Mouse (Mus musculus): Measurements from ENCODE around the gene Rps6kc1.
"Not testable (repeated sequence)": the region's sequence is repeated elsewhere in the genome, so short reads cannot be mapped to it uniquely, and the experiment has no call there.

Rps6kc1 gene

GRCm38 (mm10) chr1:190911415-190912123 lies at the start of gene Rps6kc1:
TSS of gene Rps6kc1 (minus strand) at chr1:190911770.
- peak; percentile 91 for DNase-seq (ENCODE audit: low read depth, low spot score)

GRCm38 (mm10) chr1:190958821-190959220 lies 47.3 kb upstream of the Rps6kc1 start:
- no peak for DNase-seq (ENCODE audit: low read depth, low spot score)

DNA sequence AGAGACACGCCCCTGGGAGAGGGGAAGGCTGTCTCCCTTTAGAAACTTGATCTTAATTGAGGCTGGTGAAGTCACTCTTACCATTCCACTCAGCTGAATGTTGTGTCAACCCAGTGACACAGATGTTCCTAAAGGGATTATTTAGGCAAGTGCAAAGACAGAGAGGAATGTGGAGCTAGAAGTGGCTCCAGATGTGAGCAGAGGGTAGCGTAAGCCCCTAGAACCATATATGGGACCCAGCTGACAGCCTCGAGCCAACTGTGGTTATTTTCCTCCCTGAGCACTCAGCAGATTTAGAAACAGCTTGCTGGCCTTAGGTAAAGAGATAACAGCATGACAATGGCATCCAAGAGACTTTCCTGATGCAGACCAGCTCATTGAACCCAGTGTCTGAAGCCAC lies 41.4 kb upstream of the Rps6kc1 start:
- no peak for DNase-seq (ENCODE audit: low read depth, low spot score)

DNA sequence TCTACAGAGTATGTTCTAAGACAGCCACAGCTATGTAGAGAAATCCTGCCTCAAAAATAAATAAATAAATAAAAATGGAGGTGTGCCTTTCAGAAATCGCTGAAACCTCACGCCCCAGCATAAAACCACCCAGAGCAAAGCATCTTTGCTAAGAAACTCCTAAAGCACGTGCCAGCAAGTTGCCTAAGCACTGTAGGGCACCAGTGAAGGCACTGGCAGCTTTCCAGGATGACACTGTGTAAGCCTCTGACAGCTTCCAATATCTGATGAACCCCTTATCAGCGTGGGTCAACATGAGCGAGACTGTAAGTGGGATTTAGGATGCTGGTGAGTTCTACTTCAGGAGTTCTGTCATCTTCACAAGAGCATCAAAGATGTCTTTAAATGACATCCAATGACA lies 39.4 kb upstream of the Rps6kc1 start:
- DNase-seq (ENCODE audit: low read depth, low spot score) = no peak

GRCm38 (mm10) chr1:190948846-190949245 lies 37.3 kb upstream of the Rps6kc1 start:
- peak; percentile 57 for DNase-seq (ENCODE audit: low read depth, low spot score)

DNA sequence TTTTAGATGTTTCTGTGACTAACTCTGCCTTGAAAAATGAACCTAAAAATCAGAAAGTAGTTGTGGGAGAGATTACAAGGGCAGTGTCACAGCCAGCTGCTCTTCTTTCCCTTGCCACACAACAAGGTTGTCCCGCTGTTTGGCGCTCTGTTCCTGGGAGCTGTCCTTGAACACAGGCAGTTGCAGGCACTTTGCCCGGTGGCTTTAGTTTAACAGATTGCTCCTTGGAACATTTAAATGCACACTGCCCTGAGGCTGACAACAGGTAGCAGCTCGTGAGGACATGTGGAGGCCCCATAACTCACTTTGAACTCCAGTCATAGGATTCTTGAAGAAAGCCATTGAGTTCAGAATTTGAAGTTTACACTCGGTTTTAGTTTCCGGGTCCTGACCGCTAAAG lies 36.9 kb upstream of the Rps6kc1 start:
- DNase-seq (ENCODE audit: low read depth, low spot score) = peak; percentile 36

GRCm38 (mm10) chr1:190947986-190948385 lies 36.4 kb upstream of the Rps6kc1 start:
- DNase-seq (ENCODE audit: low read depth, low spot score) = no peak

DNA sequence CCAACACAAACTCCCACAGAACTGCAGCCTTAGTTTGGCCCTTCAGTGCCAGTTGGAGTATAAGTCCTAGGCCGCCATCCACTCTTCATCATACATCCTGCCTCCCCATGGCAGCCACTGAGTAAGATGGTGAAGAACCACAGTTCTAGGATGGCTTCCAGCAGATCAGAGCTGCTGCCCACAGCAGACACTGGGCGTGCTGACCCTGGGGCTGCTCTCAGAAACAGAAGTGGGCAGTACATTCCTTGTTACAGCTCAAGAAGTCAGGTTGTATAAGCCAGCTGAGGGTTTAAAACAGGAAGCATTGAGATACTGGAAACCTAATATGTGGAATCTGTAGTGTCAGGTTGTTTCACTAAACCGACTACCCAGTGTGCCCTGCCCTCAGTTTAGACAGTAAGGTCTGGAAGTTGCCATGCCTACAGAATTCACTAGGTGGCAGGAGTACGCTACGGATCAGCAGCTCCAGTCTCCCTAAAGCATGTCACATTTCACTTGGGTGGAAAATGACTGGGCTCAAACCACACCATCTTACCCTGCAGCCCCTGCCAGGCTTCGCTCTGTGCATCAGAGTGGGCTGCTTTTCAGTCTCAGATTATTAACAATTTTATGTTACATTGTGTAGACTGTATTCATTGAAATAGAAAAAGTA lies 32.7 kb upstream of the Rps6kc1 start:
- peak; percentile 77 for DNase-seq (ENCODE audit: low read depth, low spot score)

- no peak for DNase-seq (ENCODE audit: low read depth, low spot score)
Measured at GRCm38 (mm10) chr1:190939803-190940202, 28.2 kb upstream of the Rps6kc1 start.

GRCm38 (mm10) chr1:190930181-190930580 lies 18.6 kb upstream of the Rps6kc1 start:
- DNase-seq (ENCODE audit: low read depth, low spot score) = no peak

GRCm38 (mm10) chr1:190929010-190929695 lies 17.6 kb upstream of the Rps6kc1 start:
- peak; percentile 57 for DNase-seq (ENCODE audit: low read depth, low spot score)

GRCm38 (mm10) chr1:190928370-190929009 lies 16.9 kb upstream of the Rps6kc1 start:
- DNase-seq (ENCODE audit: low read depth, low spot score) = peak; percentile 99

- DNase-seq (ENCODE audit: low read depth, low spot score) = no peak
Measured at GRCm38 (mm10) chr1:190927751-190928369, 16.3 kb upstream of the Rps6kc1 start.

DNA sequence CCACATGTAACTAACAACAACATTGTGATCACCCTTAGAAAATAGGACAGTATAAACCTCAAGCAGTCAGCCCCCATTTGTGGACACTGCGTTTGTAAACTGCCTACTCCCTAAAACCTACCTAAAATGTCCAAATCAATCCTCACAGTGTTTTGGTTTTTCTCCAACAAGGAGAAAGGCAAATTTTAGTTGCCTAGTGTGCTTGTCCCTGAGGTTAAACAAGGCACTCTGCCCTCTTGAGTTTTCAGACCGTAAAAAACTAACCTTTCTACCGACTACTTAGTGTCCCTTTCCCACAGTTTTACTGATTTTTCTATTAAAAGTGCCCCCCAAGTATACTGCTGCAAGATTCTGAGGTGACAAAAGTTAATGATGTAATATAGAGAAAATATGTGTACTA lies 15.7 kb upstream of the Rps6kc1 start:
- DNase-seq (ENCODE audit: low read depth, low spot score) = no peak

DNA sequence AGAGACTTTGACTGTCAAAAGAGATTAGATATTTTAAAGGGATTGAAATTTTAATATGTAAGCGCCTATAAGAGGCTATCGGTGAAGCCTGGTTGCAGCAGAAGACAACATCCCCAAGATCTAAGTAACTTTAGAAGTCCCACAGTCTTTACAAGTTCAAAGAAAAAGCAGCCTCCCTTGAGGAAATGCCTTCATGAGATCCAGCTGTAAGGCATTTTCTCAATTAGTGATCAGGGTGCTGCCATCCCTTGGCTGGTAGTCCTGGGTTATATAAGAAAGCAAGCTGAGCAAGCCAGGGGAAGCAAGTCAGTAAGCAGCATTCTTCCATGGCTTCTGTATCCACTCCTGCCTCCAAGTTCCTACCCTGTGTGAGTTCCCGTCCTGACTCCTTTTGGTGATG lies 13.2 kb upstream of the Rps6kc1 start, which contains the start of gene Angel2:
Angel2 (plus strand) TSS at position 301 of the 400 bp plus-strand sequence.
- not testable (repeated sequence) for DNase-seq (ENCODE audit: low read depth, low spot score)

GRCm38 (mm10) chr1:190919725-190920469 lies 8.3 kb upstream of the Rps6kc1 start:
- DNase-seq (ENCODE audit: low read depth, low spot score) = no peak

DNA sequence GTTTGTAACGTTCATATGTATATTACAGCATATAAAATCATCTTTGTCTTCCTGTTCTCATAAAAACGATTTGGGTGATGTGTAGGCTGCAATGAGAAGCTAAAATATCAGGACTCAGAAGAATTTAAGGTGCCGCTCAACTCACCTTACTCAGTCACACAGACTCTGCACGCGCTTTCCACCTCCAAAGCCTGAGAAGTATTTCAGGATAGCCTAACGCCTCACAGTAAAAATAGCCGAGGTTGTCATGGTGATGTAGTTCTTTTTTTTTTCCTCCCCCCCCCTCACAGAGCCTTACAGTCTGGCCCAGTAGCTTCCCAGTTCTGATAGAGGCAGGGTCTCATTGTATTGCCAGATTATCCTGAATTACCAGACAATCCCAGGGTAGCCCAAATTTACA lies 7.4 kb upstream of the Rps6kc1 start:
- no peak for DNase-seq (ENCODE audit: low read depth, low spot score)

DNA sequence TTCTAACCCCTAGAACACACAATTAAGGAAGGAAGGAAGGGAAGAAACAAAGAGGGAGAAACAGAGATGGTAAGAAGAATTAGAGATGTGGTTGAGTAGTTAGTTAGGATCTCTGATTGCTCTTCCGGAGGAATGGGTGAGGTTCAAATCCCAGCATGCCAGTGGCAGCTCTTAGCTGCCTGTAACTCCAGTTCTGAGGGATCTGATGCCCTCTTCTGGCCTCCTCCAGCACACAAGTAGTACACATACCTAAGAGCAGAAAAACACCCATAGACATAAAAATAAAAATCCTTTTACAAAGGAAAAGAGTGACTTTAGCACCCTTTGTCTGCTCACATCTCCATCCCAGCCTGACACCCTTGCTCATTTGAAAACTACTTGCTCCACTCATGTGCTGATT lies 1.1 kb upstream of the Rps6kc1 start:
- DNase-seq (ENCODE audit: low read depth, low spot score) = peak; percentile 50

DNA sequence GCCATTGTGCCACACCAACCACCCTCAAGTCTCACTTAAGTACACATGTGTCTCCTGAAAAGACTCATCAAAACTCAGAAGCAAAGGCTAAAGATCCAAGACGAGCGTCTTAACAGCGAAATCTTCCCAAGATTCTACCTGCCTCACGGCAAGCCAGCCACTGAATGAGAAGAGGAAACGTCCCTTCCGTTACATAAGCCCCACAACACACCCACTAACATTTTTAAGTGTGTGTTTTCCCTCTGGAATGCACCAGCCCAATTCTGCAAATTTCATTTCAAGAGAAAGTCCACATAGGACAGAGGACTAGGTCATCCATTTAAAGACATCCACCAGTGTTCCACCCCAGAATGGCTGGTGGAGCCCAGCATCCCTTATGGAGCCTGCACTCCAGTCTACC lies 734 bp downstream of the Rps6kc1 start:
- DNase-seq (ENCODE audit: low read depth, low spot score) = no peak

DNA sequence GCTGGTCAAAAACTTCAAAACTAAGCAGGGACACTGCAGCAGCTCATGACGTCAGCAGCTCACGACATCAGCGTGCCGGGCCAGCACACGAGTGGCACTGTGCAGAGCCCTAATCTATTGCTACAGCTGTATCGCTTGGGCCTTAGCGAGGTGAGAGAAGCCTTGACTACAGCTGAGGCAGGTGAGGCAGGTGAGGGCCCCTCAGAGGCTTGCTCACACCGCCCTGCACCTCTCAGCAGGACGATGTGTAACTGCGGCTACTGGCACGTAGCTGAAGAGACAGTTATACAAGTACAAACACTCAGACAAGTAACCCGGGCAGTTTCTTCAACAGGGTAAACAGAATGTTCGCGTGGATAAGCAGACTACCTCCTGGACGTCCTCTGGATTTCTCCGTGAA lies 6.9 kb downstream of the Rps6kc1 start:
- no peak for DNase-seq (ENCODE audit: low read depth, low spot score)

DNA sequence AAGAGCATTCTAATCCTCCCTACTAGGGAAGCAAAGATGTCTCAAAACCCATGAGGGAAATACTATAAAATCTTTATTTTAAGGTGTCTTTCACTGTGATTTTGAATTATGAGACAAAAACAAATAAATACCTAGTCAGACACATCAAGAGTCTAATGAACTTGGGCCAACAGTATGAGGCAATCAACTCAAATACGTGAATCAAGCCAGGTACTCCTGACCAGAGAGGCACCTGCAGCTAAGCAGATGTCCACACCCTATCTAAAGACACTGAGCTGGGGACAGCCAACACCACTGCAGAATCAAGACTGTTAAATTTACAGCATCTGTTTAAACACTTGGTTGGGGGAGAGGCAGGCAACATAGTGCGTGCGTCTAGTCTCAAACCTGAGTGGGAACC lies 7.4 kb downstream of the Rps6kc1 start:
- no peak for DNase-seq (ENCODE audit: low read depth, low spot score)
